Mouse (Mus musculus) neural tube, embryonic 15.5 days (tissue): ENCODE results near the gene Slc12a6. TPM values are rescaled to one million over a fixed set of nuclear protein-coding genes. Genes with fewer than 3 reads are reported as not detected.
"Not testable (repeated sequence)": the region's sequence is repeated elsewhere in the genome, so short reads cannot be mapped to it uniquely, and the experiment has no call there.

Source experiments
- ATAC-seq: fragments of 200-750 bp; cut with Nextera tagmentation; 2 replicates; pipeline ENCODE4 v1.8.0; 2017; ENCODE audit warnings: mild to moderate bottlenecking, moderate TSS enrichment, moderate library complexity; ENCODE audit not compliant: low FRiP score
- H3K27ac ChIP-seq: fragments of 300-500 bp; sonication (generic); replicated peaks from 2 replicates; pipeline ENCODE4 v1.5.1; 2015; ENCODE audit warnings: mild to moderate bottlenecking, inconsistent platforms
- H3K27me3 ChIP-seq: fragments of 300-500 bp; sonication (generic); replicated peaks from 2 replicates; pipeline ENCODE4 v1.6.1; 2015; ENCODE audit warnings: inconsistent platforms
- H3K36me3 ChIP-seq: fragments of 300-500 bp; sonication (generic); 2 replicates; pipeline ENCODE4 v1.6.1; 2015; ENCODE audit warnings: inconsistent platforms
- H3K4me1 ChIP-seq: fragments of 300-500 bp; sonication (generic); 2 replicates; pipeline ENCODE4 v1.6.1; 2015; ENCODE audit warnings: inconsistent platforms
- H3K4me2 ChIP-seq: fragments of 300-500 bp; sonication (generic); 2 replicates; pipeline ENCODE4 v1.6.1; 2015; ENCODE audit warnings: inconsistent platforms, mild to moderate bottlenecking, moderate library complexity
- H3K4me3 ChIP-seq: fragments of 300-500 bp; sonication (generic); replicated peaks from 2 replicates; pipeline ENCODE4 v1.5.1; 2015; ENCODE audit warnings: mild to moderate bottlenecking, inconsistent platforms
- H3K9ac ChIP-seq: fragments of 300-500 bp; sonication (generic); replicated peaks from 2 replicates; pipeline ENCODE4 v1.6.1; 2015; ENCODE audit warnings: mild to moderate bottlenecking, inconsistent platforms
- H3K9me3 ChIP-seq: fragments of 300-500 bp; sonication (generic); replicated peaks from 2 replicates; pipeline ENCODE4 v1.6.1; 2016; ENCODE audit warnings: inconsistent platforms
- WGBS: fragments of 180-500 bp; shearing (Covaris S2); methylation state at CpG from one replicate; pipeline ENCODE4 v1.1.7; 2015; ENCODE audit warnings: mixed read lengths; 5-methylcytosine and 5-hydroxymethylcytosine counted together
- polyA plus RNA-seq: library from polyadenylated mRNA; unstranded; fragments of >200 nt; fragmentation: Nextera tagmentation; extraction: Ambion mirVana; gene quantifications from 2 replicates; pipeline ENCODE4 v1.2.1, GENCODE M21; 2015

Slc12a6 gene
- polyA plus RNA-seq, 1 experiment from 2014 or later = 15.2 TPM

DNA sequence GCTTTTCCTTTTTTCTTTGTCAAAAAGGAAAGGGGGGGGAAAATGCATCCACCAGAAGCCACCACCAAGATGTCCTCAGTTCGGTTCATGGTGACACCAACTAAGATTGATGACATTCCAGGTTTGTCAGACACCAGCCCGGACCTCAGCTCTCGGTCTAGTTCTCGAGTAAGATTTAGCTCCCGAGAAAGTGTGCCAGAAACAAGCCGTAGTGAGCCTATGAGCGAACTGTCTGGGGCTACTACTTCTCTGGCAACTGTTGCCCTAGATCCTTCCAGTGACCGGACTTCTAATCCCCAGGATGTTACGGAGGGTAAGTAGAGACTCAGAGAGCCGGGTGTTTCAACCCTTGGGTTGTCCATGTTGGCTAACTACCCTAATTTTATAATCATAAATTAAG is 1.2 kb downstream of the Slc12a6 start:
- Histone ChIP-seq H3K4me2 (peak overlapping the region; percentile 87), H3K9ac (peak overlapping the region; percentile 81), H3K36me3 (no peaks in the 10 kb centered on the region), H3K9me3 (no peaks in the 10 kb centered on the region), H3K27ac (no peak overlapping the region; the same call in 1 of the 2 replicates), H3K4me3 (peak overlapping the region; percentile 92), H3K4me1 (peaks cover 57% of the 10 kb centered on the region), H3K27me3 (no peaks in the 10 kb centered on the region)
- no peak for ATAC-seq
- 21% methylated on average over 10 of the region's 10 CpGs for WGBS

DNA sequence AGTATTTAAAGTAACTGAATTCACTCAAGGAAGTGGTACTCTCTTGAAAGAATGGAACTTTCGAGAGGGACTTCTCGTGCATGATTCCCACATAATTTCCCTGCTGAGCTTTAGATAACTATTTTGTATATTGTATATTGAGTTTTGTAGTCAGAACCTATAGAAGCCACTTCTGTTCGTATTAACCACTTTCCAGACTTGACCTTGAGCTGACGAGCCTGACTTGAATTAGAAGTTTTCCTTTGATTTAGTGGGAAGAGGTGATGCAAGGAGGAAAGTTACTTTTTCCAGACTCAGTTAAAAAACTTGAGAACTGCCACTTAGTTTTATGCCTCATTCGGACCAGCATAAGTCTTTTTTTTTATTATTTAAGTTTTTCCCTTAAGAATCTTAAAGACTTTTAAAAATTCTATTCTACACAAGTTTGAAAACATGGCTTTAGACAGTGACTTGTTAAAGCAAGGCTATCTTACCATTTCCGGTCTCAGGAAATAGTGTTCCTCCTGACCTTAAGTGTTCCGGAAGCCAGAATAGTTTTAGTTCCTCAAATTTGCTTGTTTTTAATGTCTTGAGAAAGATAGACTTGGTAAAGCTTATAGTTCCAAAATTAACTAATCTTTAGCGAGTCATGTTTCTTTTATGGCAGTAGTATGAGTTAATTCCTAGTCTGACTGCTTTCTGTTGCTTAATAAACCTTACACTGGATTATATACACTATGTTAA is 2.1 kb downstream of the Slc12a6 start:
- H3K27me3 ChIP-seq = no peaks in the 10 kb centered on the region
- H3K9ac ChIP-seq = no peak overlapping the region
- H3K4me3 ChIP-seq = peak overlapping the region; percentile 92; the same call in 1 of the 2 replicates
- H3K36me3 ChIP-seq = no peaks in the 10 kb centered on the region
- H3K4me1 ChIP-seq = peaks cover 55% of the 10 kb centered on the region
- 81% methylated on average over 8 of the region's 8 CpGs for WGBS
- ATAC-seq = no peak
- H3K4me2 ChIP-seq = peak overlapping the region; percentile 87
- H3K27ac ChIP-seq = no peak overlapping the region
- H3K9me3 ChIP-seq = no peaks in the 10 kb centered on the region

DNA sequence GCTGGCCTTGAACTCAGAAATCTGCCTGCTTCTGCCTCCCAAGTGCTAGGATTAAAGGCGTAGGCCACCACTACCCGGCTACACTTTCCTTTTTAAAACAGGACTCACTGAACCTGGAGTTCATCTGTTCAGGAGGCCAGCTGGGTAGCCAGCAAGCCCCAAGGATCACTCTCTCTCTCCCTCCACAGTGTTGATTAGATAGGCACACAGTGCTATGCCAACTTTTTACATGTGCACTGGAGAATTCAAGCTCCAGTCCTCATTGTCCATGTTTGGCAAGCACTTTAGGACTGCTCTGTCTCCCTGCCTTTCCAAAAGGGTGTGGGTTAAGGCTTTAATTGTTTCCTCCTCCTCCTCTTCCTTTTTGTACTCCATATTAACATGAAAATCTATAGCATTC is 4.4 kb downstream of the Slc12a6 start:
- Histone ChIP-seq H3K4me2 (peak overlapping the region; percentile 25; the same call in 1 of the 2 replicates), H3K36me3 (no peaks in the 10 kb centered on the region), H3K9ac (no peak overlapping the region), H3K4me3 (no peak overlapping the region), H3K9me3 (no peaks in the 10 kb centered on the region), H3K4me1 (peaks cover 39% of the 10 kb centered on the region), H3K27ac (no peak overlapping the region), H3K27me3 (no peaks in the 10 kb centered on the region)
- ATAC-seq = no peak
- WGBS = 95% methylated on average over 2 of the region's 2 CpGs

DNA sequence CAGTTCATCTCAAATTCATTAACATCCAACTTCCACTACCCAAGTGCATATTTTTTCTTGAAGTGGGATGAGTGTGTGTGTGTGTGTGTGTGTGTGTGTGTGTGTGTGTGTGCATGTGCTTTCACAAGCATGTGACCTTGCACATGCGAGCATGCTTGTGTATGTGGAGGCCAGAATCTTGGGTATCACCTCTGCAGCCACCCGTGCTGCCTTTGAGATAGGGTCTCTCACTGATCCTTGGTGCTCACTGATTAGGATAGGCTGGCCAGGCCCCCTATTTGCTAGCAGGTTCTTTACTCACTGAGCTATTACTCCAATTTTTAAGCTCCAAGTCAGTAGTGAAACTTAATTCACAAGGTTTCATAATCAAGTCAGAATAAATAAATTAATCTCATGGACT is 7.3 kb downstream of the Slc12a6 start:
- H3K4me2 ChIP-seq = no peak overlapping the region
- no peak overlapping the region for H3K27ac ChIP-seq
- no peak overlapping the region for H3K4me3 ChIP-seq
- ATAC-seq = no peak
- no peaks in the 10 kb centered on the region for H3K9me3 ChIP-seq
- peaks cover 21% of the 10 kb centered on the region for H3K4me1 ChIP-seq
- no peaks in the 10 kb centered on the region for H3K36me3 ChIP-seq
- 94% methylated on average over 2 of the region's 2 CpGs for WGBS
- H3K9ac ChIP-seq = no peak overlapping the region
- no peaks in the 10 kb centered on the region for H3K27me3 ChIP-seq

DNA sequence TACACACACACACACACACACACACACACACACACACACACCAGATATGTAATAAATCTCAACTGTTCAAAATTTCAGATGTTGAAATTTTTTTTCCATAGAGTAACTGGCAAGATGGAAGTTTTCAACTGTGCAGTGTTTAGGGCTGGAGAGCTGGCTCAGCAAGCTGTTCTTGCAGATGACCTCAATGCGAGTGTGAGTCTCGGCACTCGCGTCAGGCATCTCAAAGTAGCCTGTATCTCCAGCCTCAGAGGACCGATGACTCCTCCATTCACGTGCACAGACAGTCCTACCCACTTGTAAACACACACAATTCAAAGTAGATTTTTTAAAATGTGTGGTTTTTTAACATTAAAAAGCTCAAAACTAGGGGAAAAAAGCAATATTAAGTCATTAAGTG is 7.8 kb downstream of the Slc12a6 start:
- H3K4me1 ChIP-seq = peaks cover 17% of the 10 kb centered on the region
- H3K27ac ChIP-seq = no peak overlapping the region
- no peak overlapping the region for H3K4me2 ChIP-seq
- no peaks in the 10 kb centered on the region for H3K36me3 ChIP-seq
- WGBS = 89% methylated on average over 6 of the region's 6 CpGs
- H3K27me3 ChIP-seq = no peaks in the 10 kb centered on the region
- H3K4me3 ChIP-seq = no peak overlapping the region
- ATAC-seq = no peak
- no peak overlapping the region for H3K9ac ChIP-seq
- no peaks in the 10 kb centered on the region for H3K9me3 ChIP-seq

DNA sequence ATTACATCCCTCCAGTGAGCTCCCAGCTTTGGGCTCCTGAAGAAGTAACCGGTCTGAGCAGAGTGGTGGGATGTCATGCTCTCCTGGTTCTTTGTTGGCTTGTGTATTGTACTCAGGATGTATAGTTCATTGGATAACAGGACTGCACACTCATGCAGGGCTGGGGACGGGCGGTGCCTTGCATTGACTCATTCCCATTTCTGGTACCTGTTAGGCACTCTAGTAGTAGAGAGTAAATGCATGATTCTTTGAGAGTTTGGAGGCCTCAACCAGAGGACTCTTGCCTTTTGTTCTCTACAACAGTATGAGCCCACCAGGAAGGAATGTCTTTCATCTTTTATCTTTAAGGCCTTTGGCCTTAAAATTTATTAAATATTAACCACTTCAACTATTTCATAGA is 11.2 kb downstream of the Slc12a6 start:
- Histone ChIP-seq H3K9me3 (no peaks in the 10 kb centered on the region), H3K9ac (no peak overlapping the region), H3K27me3 (no peaks in the 10 kb centered on the region), H3K36me3 (no peaks in the 10 kb centered on the region), H3K27ac (no peak overlapping the region), H3K4me3 (no peak overlapping the region), H3K4me1 (no peaks in the 10 kb centered on the region), H3K4me2 (no peak overlapping the region)
- no peak for ATAC-seq
- WGBS = 97% methylated on average over 3 of the region's 3 CpGs

DNA sequence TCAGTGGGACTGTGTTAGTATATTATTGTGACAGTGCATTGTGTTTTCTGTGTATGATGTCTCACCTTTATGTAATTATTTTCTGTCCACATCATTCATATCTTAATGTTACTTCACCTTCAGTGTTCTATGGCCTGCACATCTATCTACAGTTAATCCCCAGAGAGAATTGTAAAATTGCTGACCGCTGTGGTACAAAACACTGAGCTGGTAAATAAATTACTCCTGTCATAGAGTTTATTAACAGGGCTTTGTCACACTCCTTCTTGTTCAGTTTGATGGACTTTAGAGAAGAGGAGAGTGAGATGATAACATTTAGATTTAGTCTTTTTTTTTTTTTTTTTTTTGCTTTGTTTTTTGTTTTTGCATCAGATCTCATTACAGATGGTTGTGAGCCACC is 17.2 kb downstream of the Slc12a6 start:
- no peak overlapping the region for H3K4me2 ChIP-seq
- no peaks in the 10 kb centered on the region for H3K36me3 ChIP-seq
- no peak overlapping the region for H3K9ac ChIP-seq
- no peaks in the 10 kb centered on the region for H3K27me3 ChIP-seq
- H3K4me1 ChIP-seq = peaks cover 13% of the 10 kb centered on the region
- ATAC-seq = no peak
- no peak overlapping the region for H3K27ac ChIP-seq
- no peak overlapping the region for H3K4me3 ChIP-seq
- no peaks in the 10 kb centered on the region for H3K9me3 ChIP-seq
- WGBS = 74% methylated on average over 1 of the region's 1 CpGs

DNA sequence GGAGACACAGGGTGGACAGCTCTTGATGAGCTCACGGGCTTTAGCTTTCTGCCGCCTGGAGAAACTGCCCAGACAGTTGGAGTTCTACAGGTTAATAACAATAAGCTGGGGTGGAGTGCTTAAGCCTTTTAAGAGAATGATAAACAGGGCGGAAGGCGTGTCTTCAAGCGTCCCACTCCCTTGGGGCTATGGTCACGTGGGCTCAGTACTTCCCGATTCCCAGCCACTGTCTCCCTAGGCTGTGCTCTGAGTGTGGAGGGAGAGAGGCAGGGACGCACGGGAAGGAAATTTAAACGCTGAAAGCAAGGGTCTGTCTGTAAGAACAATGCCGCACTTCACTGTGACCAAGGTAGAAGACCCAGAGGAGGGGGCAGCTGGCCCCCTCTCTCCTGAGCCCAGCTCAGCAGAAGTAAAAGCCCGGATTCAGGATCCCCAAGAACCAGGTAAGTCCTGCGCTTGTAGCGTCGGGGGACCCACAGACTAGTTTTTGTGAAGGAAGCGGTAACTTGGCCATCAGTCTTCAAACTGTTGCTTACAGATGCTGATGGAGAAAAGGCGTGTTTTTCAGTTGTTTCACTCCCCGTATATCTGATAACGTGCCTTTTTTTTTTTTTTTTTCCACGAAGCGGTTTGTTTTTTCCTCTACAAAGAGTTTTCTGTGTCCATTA is 18.9 kb downstream of the Slc12a6 start:
- Histone ChIP-seq H3K27me3 (no peaks in the 10 kb centered on the region), H3K9me3 (no peaks in the 10 kb centered on the region)
- 3% methylated on average over 21 of the region's 21 CpGs for WGBS

DNA sequence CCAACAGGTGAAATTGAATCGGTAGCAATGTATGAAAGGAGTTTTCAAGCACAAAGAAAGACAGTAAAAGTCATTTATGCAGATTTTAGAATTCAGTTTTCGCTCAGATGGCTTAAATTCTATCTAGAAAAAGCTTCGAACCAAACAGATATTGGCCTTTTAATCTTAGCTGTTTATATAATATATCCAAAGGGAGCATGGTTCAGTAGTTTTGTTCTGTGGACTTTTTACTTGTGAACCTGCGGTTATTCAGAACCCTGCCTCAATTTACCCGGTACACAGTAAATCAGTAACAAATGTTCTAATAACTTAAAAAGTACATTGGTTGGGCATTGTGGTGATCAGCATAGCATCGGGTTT is 19.4 kb downstream of the Slc12a6 start:
- peak overlapping the region; percentile 41 for H3K4me3 ChIP-seq
- peaks cover 13% of the 10 kb centered on the region for H3K4me1 ChIP-seq

More for the DNA sequence above, 18.9 kb downstream of the Slc12a6 start:
- peak overlapping the region; percentile 41 for H3K4me3 ChIP-seq
- no peaks in the 10 kb centered on the region for H3K36me3 ChIP-seq
- ATAC-seq = peak; percentile 83
- H3K9ac ChIP-seq = peak overlapping the region; percentile 39; the same call in 1 of the 2 replicates
- H3K4me1 ChIP-seq = peaks cover 13% of the 10 kb centered on the region
- H3K4me2 ChIP-seq = peak overlapping the region; percentile 79
- no peak overlapping the region for H3K27ac ChIP-seq

DNA sequence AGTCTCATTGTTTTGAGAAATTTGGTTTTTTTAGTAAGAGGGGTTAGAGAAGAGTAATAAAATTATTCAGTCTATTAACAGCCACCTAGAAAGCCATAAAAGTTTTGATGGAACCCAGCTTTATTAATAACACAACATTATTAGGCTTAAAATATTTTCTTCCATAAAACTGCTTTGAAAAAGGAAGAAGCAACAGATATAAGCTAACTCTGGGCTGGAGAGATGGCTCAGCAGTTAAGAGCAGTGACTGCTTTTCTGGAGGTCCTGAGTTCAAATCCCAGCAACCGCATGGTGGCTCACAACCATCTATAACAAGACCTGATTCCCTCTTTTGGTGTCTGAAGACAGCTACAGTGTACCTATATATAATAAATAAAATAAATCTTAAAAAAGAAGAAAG is 20.4 kb downstream of the Slc12a6 start:
- not testable (repeated sequence) for ATAC-seq, H3K27me3 ChIP-seq, H3K9me3 ChIP-seq, H3K9ac ChIP-seq, H3K27ac ChIP-seq, H3K4me2 ChIP-seq, H3K36me3 ChIP-seq, H3K4me3 ChIP-seq
- H3K4me1 ChIP-seq = peaks cover 13% of the 10 kb centered on the region
- WGBS = 97% methylated on average over 1 of the region's 1 CpGs

More for the DNA sequence above, 19.4 kb downstream of the Slc12a6 start:
- no peaks in the 10 kb centered on the region for H3K27me3 ChIP-seq
- no peak for ATAC-seq
- H3K27ac ChIP-seq = no peak overlapping the region
- H3K36me3 ChIP-seq = no peaks in the 10 kb centered on the region
- peak overlapping the region; percentile 79 for H3K4me2 ChIP-seq
- WGBS = 63% methylated on average over 6 of the region's 6 CpGs
- no peak overlapping the region for H3K9ac ChIP-seq
- H3K9me3 ChIP-seq = no peaks in the 10 kb centered on the region

DNA sequence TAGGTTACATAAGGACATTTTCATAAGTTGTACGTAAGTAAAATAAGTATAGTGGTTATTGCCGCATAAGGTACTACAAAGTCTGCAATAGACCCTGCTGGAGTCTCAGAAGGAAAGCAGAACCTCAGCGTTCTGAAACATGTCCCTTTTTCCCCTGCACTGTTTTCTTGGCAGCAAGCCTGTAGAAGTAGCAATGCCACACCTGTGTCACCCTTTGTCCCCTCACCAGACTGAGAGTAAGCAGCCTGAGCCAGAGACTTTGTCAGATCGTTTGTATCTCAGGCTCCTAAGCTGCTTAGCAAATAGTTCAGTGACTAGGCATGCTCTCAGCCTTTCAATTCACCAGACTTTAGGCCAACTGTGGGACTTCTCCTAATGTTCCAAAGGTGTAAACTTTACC is 21.4 kb downstream of the Slc12a6 start:
- 69% methylated on average over 4 of the region's 4 CpGs for WGBS
- Histone ChIP-seq H3K9ac (no peak overlapping the region), H3K4me3 (no peak overlapping the region), H3K27me3 (no peaks in the 10 kb centered on the region), H3K4me1 (peaks cover 13% of the 10 kb centered on the region), H3K36me3 (no peaks in the 10 kb centered on the region), H3K9me3 (no peaks in the 10 kb centered on the region), H3K4me2 (no peak overlapping the region), H3K27ac (no peak overlapping the region)
- no peak for ATAC-seq

DNA sequence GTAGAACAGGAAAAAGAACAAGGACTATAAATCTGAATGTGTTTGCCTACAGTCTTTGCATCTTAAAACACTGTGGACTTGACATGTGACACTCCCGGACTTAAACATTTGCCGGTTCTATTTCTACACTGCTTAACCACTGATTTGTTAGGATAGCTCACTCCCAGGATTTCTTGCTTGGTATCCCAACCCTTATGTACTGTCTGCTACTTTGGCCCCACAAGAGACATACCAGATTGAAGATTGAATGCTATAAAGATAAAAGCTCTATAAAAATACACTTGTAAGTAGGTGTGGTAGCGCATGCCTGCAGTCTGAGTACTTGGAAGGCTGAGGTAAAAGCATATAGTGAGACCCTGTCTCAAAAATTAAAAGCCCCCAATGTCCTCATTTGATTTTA is 23.9 kb downstream of the Slc12a6 start:
- peaks cover 7% of the 10 kb centered on the region for H3K4me1 ChIP-seq
- no peak overlapping the region for H3K4me3 ChIP-seq
- H3K36me3 ChIP-seq = no peaks in the 10 kb centered on the region
- no peak overlapping the region for H3K9ac ChIP-seq
- no peaks in the 10 kb centered on the region for H3K27me3 ChIP-seq
- no peak overlapping the region for H3K4me2 ChIP-seq
- WGBS = 93% methylated on average over 3 of the region's 3 CpGs
- no peak for ATAC-seq
- no peaks in the 10 kb centered on the region for H3K9me3 ChIP-seq
- no peak overlapping the region for H3K27ac ChIP-seq
